Mouse (Mus musculus) kidney, postnatal 4 days (tissue): Measurements from ENCODE around the gene Mrpl45.
"Not testable (repeated sequence)": the region's sequence is repeated elsewhere in the genome, so short reads cannot be mapped to it uniquely, and the experiment has no call there.

Experiments used
- DNase-seq, 2 experiments: peaks; one replicate each; pipeline ENCODE4 v3.0.0; 2021; ENCODE audit warnings: mixed read lengths in 2 of 2

Gene Mrpl45

DNA sequence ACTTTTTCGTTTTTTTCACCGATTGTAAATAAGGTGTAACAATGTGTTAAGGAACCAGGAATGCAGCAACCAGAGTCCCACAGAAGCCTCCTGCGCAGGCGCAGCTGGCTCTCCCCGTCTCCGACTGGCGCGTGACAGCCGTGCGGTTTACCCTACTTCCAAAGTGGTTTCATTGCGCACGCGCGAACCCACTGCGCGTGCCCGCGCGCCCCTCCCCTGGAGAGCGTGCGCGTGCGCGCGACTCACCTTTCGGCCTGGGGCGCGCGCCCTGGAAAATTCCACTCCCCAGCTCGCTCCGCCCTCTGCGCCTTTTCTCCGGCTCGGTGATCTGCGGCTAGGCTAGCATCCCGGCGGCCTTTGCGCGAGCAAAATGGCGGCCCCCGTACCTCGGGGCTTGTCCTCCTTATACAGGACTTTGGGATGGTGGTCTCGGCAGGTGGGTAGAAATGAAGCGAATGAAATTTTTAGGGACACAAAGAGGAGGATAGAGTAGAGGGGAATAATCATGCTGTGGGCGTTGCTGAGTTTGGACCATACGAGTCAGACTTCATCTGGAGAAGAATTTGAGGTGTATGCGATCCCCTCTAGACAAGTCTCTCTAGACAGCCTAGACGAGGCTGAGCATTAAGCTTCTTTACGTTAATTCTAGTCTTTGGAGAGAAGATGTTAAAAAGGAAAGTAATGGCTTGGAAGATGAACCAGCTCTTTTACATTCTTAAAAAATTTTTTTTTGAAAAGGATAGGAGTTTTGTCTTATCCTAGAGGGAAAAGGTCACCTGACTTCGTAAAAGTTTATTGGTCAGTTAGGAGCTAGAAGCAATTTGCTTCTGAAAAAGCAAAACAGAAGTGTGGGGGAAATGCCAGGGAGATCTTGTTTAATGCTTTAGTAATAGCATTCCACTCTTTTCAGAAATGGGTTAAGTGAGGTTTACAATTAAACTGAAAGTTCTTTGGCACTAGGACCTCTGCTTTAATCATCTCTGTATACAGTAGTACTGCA, at the start of gene Mrpl45:
Gene Mrpl45 (plus strand): TSS at position 213 of the 1,000 bp plus-strand sequence.
- DNase-seq = peak; percentile 98 to 99

DNA sequence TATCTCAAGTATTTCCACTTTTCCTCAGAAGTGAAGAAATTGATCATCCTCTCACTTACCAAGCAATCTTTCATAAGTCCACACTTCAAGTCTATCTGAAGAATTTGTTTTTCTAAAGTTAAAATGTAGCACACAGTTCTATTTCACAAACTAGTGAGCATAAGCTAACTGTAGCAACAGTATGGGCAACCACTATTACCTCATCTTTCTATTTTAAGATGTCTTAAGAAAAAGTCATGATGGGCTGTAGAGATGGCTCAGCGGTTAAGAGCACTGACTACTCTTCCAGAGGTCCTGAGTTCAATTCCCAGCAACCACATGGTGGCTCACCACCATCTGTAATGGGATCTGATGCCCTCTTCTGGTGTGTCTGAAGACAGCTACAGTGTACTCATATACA, 49.0 kb upstream of the Mrpl45 start:
- DNase-seq = not testable (repeated sequence)

DNA sequence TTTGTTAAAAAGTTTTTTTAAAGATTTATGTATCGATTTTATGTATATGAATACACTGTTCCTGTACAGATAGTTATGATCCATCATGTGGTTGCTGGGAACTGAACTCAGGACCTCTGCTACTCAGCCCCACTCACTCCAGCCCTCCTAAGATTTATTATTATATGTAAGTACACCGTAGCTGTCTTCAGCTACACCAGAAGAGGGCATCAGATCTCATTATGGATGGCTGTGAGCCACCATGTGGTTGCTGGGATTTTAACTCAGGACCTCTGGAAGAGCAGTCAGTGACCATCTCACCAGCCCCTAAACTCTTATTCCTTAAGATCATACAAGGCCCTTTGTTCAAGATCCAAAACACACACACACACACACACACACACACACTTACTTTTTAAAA, 45.5 kb upstream of the Mrpl45 start:
- DNase-seq = not testable (repeated sequence)

DNA sequence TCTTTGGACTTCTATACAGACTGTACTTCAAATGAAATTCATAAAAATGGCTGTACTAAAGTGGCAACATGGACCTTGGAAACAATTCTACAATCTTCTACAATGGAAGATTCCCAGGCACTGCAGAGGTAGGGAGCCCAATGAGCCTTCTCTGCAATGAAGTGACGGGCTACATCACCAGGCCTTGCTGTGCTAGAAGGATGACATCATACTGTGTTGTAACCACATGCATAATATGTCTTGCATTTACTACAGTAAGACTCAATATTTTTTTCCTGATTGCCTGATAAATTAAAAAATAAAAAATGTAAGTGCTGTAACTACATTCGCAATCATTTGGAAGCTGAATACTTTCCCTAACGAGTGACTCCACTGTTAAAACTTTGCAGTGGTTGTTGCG, 42.7 kb upstream of the Mrpl45 start:
- DNase-seq = no peak

DNA sequence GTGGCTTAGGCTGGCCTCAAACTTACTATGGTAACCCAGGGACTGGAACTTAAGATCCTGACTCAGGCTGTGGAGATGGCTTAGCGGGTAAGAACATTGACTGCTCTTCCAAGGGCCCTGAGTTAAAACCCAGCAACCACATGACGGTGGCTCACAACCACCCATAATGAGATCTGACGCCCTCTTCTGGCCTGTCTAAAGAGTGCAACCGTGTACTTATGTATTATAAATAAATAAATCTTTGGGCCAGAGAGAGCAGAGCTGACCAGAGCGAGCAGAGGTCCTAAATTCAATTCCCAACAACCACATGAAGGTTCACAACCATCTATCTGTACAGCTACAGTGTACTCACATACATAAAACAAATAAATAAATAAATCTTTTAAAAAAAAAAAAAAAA, 41.9 kb upstream of the Mrpl45 start:
- DNase-seq = no peak

DNA sequence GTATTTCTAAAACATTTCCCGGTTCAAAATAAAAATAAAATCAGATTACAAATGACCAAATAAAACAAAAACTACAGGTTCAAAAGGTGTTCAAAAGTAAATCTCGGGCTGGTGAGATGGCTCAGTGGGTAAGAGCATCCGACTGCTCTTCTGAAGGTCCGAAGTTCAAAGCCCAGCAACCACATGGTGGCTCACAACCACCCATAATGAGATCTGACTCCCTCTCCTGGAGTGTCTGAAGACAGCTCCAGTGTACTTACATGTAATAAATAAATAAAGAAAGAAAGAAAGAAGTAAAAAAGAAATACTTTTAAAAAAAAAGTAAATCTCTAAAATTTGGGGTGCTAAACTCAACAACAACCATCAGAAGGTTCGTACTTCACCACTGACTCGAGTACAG, 40.6 kb upstream of the Mrpl45 start:
- DNase-seq = not testable (repeated sequence)

DNA sequence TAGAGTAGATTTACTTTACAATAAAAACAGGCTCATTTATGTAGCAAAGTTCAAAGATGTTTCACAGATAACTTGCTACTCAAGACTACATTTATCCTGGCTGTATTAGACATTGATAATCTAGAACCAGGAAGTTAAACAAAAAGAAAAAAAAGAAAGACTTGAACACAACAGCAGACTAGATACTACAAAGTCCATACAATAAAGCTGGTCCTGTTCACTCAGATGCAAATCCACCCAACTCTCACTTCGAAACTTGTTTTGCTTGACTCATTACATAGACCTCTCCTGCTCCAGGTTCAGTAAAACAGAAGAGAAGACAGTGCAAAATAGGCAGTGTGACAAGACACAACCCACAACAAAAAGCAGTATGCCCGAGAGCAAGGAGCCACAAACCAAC, 40.2 kb upstream of the Mrpl45 start:
- DNase-seq = no peak

DNA sequence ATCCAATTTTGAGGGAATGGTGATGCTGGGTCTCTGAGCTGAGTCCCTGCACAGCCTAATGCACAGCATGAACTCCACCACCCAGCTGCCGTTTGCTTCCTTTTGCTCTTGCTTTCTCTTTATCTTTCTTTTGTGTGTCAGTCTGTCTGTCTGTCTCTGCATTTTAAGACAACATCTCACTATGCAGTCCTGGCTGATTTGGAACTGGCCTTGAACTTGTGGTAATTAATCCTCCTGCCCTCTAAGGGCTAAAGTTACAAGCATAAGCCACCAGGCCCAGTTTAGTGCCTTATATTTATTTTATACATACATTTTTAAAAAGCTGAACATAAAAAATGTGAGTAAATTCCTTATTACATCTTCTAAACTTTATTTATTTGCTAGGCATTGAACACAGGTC, 39.5 kb upstream of the Mrpl45 start:
- no peak for DNase-seq

DNA sequence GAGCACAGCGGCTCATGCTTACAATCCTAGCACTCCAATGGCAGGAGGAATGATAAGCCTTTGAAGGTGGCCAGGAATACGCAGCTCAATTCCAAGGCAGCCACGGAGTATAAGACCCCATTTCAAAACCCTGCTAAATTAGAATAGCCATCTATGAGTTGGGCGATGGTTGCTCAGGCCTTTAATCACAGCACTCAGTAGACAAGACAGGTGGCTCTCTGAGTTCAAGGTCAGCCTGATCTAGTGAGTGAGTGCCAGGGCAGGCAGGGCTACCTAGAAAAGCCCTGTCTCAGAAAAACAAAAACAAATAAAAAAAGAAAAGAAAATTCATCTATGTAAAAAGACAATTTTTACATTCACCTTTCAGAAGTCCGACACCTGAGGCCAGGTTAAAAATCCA, 38.4 kb upstream of the Mrpl45 start:
- DNase-seq = no peak

DNA sequence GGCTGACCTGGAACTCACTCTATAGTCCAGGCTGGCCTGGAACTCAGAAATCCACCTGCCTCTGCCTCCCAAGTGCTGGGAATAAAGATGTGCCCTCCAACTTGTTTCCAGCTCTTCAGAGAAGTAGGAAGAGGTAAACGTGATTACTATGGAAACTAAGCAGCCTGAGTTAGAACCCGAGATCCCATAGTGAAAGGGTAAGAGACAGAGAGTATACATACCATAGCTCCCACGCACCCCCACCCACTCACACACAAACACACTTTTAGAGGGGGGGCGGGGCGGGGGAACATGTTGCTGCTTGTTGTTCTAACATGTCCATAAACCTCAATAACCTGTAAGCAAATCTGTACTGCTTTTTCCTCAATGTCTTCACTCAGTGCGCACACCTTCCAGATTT, 37.1 kb upstream of the Mrpl45 start:
- DNase-seq = no peak

DNA sequence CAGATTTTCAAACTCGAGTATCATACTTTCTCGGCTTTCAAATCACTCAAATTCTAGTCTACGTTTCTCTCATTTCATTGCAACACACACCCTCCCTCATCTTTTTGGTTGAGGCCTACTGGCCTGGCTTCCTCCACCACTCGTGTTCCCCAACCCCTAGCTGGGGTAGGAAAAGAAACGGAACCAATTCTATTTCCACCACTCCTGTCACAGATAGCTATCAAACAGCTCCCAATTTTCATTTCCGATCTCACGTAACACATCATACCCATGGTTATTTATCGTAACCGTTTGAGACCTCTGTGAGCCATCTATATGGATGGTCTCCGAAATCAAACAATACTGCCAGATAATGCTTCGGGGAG, 36.5 kb upstream of the Mrpl45 start:
- DNase-seq = no peak

DNA sequence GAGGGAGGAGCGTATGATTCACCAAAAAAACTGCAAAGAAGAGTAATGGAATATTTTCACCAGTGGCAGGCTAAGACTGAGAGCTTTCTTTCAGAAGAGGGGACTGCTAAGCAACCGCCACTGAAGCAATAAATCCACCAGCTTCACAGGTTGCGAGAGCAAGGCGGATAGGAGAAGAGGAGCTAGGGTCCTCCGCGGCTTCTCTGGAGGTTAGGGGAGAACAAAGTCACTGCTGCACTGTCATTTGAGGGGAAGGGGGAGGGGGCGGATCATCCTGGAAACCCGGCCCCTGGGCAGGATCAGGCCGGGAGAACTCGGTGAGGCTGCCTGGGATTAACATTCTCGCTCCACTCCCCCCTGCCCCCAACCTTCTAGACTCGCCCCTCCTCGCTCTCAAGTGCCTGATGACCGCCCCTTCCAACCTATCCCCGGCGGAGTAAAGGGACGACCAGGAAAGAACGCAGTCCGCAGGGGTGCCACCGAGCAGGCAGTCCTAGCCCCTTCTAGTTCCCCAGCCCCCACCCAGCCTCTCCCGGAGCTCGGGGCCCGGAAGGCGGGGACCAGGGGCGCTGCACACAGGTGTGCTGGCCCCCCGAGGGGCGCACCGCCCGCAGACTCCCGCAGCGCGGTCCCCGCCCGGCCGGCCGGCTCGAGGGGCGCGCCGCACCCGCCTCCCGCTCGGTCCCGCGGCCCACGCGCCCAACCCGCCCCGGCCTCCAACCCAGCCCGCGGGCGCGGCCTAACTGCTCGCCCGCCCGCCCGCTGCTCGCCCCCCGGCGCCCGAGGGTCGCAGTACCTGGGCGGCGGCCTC, 35.9 kb upstream of the Mrpl45 start:
- peak; percentile 73 to 84 for DNase-seq

DNA sequence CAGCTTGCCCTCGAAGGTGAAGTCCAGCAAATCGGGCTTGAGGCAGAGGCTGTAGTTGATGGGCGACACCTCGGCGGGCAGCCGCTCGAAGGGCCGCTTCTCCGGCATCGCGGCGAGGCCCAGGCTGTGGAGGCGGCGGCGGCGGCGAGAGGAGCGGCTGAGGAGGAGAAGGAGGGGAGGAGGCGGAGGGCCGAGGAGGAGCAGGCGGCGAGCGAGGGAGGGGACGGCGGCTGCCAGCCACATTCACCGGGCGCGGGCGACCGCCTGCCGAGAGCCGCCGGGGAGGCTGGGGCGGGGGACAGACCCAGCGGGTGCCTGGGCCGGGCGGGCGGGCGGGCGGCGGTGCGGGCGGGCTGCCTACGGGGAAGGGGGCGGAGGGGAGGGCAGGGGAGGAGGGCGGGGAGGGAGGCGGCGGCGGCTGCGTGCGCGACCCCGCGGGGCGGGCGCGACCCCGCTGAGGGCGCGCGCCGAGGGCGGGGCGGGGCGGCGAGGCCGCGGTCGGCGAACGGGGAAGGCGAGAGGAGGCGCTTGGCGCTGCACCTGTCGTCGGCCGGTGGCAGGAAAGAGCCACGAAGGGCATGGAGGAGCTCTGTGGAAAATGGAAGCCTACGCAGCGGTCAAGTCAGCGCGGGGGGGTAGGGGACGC, 35.2 kb upstream of the Mrpl45 start, which contains the start of gene Npepps:
Gene Npepps (minus strand): TSS at position 423 of the 646 bp plus-strand sequence.
- peak; percentile 79 to 88 for DNase-seq

DNA sequence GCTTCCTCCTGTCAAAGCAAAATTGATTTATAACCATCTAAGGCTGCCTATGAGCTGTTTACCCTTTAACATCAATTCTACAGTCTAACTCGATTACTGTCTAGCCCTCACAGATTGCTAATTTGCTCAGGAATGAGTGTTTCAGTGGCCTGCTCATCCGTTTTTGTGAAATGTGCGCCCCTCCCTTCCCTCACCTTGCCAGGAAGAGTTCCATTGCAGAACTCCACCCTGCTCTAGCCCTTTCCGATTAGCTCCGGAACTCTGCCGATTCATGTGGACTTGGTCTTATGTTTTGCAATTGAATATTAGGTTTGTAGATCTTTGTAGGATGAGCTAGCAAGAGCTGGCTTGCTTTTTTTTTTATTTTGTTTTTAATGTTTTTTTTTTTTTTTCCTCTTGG, 33.3 kb upstream of the Mrpl45 start:
- DNase-seq = no peak

DNA sequence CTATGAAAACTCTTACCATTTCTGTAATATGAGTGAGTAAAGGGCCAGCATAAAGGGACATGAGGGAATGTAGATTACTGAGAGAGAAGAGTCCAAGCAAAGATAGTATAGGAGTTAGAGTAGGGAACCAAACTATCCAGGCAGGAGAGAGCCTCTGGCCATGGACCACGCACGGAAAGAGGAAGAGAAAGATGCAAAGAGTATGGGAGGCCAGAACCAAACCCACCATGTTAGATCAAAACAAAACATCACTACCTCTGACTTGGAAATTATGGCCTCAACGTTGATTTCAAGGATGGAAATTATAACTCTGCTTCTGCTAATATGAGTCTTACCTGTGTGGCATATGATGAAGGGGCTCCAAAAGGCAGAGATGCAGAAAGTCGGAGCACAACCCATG, 30.7 kb upstream of the Mrpl45 start:
- DNase-seq = no peak

DNA sequence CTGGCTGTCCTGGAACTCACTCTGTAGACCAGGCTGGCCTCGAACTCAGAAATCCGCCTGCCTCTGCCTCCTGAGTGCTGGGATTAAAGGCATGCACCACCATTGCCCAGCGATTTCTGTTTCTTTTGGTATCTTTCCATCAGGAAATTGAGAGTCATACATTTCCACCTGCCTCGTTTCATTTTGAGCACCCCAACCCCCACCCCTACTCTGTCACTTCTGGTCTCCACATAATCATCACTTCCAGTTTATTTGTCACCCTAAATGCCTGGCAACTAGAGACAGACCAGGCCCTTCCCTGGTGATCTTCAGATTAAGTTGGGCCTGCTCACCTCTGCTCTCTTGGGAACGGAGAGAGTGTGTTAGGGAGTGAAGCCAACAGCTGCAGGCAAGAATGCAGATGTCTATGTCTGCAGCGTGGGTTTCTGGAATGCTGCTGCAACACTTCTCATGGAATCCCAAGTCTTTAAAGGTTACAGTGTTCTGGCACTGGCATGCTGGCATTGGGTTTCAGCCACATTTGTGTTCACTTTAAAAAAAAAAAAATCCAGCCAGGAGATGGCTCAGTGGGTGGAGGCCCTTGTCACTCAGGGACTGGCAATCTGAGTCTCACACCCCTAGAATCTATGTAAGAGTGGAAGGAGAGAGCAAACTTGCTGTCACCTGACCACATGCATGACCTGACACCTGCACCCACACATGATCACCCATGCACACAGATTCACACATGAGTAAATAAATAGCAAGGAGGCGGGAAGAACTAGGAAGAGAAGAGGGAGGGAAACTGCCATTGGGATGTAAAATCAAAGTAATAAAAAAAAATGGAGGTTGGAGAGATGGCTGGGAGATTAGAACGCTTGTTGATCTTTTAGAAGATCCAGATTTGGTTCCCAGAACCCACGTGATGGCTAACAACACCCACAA, 29.4 kb upstream of the Mrpl45 start:
- peak in 1 of 2 experiments; percentile 26 for DNase-seq

DNA sequence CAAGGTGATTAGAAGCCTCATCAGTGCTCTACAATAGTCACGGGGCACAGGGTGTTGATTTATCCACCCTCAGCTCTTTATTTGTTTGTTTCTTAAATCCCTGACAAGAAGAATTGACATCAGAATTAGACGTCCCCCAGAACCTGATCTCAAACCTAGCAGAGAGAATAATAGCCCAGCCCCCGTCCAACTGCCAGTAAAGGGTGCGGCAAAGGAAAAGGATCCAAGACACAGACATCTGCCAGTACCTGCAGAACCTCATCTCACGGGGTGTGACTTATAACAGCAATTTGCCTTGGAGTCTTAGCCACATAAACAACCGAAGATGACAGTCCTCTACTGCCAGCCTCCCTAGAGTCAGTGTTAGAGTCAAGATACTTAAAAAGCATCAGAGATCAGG, 28.5 kb upstream of the Mrpl45 start:
- no peak for DNase-seq

DNA sequence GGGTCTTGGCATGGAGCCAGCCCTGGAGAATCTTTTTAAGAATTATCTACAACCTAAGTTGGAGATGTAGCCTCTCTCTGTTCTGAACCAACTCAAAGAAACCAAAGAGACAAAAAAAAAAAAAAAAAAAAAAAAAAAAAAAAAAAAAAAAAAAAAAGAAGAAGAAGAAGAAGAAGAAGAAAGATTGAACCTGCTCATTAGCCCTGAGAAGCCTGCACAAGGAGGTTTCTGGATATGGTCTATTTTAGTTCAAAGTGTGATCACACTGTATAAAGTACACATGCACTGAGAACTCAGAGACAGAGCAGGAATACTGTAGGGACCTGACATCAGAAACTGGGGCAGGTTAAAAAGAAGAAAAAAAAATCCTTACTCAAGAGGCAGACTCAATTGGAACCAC, 27.9 kb upstream of the Mrpl45 start:
- DNase-seq = no peak

DNA sequence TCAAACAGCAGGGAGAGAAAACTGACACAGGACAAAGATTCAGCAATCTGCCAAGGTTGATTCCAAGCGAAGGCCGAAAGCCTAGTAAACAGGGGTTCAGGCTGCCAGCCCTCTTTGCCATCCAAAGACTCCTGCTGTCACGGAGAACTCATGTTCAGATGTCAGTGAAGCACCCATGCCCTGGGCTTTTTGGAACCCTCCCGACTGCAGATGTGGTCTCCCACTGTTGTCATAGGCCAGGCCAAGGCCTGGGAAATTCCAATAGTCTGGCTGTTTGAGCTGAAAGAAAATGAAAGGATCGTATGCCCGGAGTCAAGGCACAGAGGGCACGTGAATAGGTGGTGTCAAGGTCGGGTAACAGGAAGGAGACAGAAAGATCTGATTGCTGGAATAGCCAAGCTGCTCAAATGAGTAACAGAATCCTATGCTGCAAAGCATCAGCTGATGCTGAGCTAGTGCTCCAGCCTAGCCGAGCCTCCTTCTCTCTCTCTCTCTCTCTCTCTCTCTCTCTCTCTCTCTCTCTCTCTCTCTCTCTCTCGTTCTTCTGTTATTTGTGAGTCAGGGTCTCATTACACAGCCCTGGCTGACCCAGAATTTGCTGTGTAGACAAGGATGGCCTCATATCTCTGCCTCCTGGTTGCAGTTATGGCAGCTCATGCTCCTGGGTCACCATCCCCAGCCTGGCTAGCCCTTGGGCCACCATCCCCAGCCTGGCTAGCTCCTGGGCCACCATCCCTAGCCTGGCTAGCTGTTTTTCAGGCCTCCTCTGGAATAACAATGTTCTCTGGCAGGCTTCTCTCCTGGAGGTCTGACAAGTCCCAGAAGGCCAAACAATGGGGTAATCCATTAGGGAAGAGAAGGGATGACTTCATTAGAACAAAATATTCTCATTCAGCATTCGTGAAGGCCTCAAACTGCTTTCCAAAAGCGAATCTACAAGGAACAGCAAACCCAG, 26.0 kb upstream of the Mrpl45 start:
- DNase-seq = no peak

DNA sequence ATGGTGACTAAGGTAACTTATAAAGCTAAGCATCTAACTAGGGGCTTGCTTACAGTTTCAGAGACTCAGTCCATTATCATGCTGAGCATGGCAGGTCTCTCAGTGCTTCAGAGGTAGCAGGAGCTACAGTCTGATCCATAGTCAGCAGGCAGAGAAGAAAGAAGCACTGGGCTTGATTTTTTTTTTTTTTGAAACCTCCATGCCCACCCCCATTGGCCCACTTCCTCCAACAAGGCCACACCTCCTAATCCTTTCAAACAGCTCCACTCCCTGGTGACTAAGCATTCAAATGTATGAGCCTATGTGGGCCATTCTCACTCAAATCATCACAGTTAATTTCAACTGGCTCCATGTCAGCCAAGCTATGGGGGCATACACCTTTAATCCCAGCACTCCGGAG, 22.8 kb upstream of the Mrpl45 start:
- no peak for DNase-seq

DNA sequence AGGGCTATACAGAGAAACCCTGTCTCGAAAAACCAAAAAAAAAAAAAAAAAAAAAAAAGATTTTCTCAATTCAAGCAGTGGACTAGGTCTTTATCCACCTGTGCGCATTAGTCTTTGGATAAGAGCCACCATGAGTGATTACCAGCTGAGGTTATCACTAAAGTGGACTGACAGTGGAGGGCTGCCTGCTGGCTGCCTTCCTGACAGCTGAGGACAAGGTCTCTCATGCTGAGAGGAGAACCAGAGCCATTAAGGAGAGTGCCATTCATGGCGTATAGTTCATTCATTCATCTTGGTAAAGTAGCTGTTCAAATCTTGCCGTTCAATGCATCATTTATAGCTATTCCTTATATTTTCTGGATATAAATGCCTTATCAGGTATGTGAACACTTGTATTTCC, 19.0 kb upstream of the Mrpl45 start:
- no peak for DNase-seq
